Mouse (Mus musculus): ENCODE data around the gene Pou6f1.
"Not testable (repeated sequence)": the region's sequence is repeated elsewhere in the genome, so short reads cannot be mapped to it uniquely, and the experiment has no call there.

The Pou6f1 gene

DNA sequence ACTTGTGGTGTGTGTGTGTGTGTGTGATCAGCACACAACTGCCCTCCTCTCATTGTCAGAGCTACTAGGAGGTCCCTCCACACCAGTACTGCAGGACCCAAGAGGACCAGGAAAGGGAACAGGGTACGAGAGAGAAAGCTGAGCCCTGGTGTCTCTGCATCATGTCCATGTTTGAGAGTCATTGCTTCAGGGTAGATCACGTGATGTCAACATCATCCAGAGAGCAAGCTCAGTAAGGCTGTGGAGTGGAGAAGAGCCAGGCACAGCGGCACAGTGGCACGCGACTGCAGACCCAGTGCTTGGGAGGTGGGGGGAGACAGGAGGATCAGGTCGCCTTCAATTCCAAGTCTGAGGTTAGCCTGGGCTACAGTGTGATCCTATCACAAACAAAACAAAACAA lies 23.4 kb downstream of the Pou6f1 start:
- no peak for DNase-seq (ENCODE audit: low spot score)

DNA sequence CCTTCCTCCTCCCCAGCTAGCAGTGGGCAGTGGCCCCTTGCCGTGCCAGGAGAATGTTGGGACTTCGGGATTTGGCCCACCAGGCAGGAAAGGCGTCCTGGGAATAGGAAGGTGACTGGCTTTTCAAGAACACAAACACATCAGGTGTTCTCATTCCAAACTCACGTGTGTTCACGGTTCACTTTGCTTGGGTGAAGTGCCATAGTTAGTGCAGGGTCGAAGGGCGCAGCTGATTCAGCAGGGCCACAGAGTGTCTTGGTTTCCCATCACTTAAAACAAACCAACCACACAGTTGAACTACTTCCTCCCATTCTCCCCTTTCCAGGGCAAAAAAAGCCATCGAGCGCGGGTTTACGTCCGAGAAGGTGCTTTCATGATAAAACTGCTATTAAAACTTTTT lies 24.4 kb downstream of the Pou6f1 start:
- DNase-seq (ENCODE audit: low spot score) = peak; percentile 18

DNA sequence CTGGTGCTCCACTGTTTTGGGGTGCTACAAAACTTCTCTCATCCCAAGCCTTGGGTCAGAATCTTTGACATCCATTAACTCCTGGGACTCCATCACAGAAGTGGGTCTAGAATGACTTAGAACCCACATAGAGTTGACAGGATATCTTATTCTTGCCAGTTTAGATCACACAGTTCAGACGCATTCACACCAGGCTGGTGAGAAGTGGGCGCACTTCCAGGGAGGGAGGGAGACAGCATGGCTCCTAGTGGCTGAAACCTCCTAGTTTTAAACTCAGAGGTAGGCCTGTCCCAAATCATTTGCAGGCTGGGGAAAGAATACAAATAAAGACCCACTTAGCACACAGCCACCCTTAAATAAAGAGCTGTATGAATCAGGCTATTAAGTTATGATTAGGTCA lies 25.4 kb downstream of the Pou6f1 start:
- no peak for DNase-seq (ENCODE audit: low spot score)

DNA sequence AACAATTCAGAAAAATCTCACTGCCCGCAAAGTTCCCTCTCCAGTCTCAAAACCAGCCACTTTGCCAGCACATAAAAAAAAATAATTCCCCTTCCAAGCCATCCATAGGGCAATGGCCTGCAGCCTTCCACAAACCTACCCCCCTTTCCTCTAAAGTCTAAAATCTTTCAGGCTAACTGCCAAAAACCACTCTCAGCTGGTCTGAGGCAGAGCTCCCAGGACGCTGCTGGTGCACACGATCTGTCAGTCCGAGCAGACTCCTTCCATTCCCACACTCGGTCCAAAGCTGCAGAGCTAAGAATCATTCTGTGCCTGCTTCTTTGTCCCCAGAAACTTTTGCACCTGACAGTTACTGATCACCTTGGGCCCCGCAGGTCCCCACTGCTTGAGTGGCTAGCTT lies 25.8 kb downstream of the Pou6f1 start:
- no peak for DNase-seq (ENCODE audit: low spot score)

DNA sequence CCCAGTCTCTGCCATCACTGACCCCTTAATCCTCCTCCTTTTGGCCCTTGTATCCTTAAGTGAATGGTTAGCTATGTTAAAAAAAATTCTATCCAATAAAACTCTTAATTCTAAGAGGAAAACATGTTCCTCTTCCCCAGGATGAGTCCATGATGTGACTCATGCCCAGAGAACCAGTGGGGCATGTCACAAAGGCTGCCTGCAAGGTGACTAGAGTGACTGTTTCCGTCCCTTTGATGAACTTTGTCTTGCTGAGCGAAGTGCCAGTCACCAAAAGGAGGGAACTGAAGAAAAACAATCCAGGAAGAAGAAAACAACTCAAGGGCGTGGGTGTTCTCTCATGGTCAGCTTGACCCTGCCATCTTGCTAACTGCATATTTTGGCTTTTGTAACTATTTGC lies 30.5 kb downstream of the Pou6f1 start:
- no peak for DNase-seq (ENCODE audit: low spot score)

DNA sequence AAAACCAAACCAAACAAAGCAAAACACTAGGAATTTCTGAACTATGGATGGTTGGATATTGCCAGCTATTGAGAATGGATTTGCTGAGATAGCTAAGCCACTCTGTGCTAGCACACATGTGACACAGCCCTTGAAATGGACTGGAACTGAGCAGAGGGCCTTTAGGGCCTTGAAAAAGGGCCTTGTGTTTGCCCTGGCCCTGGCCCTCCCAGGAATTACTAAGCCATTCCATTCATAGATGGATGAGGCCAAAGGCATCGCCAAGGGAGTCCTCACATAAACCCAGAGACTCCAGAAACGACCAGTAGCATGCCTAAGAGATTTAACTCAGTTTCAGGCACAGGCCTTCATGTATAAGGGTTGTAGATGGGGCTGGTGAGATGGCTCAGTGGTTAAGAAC lies 33.3 kb downstream of the Pou6f1 start:
- no peak for DNase-seq (ENCODE audit: low spot score)

DNA sequence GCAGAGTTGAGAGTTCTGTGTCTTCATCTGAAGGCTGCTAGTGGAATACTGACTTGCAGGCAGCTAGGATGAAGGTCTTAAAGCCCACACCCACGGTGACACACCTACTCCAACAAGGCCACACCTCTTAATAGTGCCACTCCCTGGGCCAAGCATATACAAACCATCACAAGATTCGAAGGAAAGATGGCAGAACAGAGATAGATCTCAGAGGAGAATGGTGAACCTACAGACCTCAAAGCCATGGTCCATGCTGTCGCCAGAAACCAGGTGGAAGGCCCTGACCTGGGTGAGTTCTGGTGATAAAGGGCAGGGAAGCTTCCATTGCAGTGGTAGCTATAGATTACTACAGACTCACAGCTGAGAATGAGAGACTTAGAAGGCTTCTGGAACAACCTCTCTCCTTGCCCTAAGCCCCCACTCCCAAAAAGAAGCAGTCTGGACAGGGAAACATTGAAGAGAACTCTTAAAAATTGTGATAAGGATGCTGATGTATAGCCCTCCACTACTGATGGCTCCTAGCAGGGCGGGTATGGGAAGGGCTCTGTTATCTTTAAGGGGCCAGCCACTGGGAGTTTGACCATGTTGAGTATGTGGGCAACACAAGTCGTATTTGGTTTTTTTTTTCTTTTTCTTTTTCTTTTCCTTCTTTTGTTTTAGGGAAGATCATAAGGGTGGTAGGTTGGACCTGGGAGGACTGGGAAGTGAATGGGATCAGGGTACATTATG lies 41.9 kb downstream of the Pou6f1 start:
- DNase-seq (ENCODE audit: low spot score) = no peak

DNA sequence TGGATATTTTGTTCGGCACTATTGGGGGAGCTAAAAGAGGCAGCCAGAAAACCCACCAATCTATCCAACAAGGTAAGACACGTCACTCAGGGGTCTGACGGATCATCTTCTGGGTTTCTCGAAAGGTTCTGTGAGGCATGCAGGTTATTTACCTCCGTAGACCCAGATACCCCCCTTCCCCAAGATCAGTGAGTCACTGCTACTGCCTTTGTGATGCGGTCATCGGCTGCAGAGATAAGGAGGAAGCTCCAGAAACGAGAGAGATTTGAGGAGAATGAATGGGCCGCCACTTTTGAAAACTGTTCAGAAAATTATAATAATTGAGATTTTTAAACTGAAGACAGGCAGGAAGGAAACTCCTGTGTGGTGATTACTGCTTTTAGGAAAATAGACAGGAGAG lies 43.4 kb downstream of the Pou6f1 start:
- no peak for DNase-seq (ENCODE audit: low spot score)

DNA sequence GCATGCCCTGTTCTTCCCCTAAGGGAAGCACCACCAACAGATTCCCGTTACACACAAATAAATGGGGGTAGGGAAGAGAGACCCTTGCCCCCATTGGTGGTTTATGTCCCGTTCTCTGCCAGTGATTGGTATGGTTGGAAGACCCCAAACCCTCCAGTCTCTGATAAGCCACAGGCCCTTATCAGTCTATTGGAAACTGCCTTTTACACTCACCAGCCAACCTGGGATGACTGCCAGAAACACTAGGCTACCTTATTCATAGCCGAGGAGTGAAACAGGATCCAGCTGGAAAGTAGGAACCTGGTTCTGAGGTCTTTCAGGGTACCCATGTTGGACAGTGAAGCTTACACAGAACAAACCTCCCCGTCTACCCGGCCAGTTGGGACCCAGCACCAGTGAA lies 43.8 kb downstream of the Pou6f1 start:
- DNase-seq (ENCODE audit: low spot score) = no peak

DNA sequence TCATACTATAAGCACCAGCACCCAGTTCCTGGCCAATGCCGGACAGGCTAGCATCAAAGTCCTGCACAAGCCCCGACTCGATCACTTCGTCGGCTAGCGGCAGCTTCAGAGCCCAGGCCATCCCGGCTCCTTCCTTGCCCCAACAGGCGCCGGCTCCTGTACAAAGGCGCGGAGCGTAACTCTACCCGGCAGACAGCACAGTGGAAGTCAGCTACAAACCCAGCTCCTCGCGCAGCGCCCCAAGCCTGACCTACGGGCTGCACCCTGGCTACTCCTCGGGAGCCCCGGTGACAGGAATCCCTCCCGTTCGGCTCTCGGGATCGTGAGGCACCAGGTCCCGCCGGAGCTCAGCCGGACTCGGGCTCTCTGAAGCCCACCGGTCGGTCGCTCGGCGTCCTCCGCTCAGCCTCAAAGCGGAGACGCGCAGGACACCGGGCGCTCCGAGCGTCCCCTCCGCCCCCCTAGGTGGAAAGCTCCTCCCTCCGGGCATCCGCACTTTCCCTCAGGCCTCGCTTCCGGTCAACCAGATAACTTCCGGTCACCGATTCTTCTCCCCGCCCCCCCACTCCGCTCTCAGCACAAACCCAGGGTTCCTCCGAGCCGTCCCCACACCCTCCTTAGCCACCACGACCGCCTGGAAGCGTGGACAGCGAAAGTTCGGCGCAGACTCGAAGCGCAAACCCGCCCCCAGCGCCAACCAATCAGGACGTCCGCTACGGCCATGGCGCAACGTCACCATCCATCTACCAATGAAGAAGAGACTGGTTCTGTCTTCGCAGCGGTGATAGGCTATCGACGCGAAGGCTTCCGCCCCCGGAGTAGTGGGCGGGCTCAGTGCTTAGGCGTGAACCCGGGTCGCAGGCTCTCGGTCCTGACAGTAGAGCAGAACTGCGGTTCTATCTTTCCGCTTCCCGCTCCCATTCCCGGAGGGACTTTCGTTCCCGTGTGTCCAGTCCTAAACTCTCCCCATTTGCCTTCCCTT lies 48.2 kb downstream of the Pou6f1 start, which contains the start of gene Tfcp2:
Gene Tfcp2 (minus strand): TSS at position 683 of the 982 bp plus-strand sequence.
- DNase-seq (ENCODE audit: low spot score) = peak; percentile 99

DNA sequence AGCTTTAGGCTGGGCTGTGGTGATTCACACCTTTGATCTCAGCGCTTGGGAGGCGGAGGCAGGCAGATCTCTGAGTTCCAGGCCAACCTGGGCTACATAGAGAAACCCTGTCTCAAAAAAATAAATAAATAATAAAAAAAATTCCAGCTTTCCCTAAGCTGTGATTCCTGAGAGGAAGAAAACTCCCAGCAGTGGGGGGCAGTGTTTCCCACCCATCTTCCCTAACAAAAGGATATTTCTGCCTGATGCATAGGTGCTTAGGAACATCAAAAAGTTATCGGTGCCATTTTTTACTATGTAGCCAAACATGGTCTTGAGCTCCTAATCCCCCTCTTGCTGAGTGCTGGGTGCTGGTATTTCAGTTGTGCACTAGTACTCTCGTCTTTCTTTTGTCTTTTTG lies 49.5 kb downstream of the Pou6f1 start:
- DNase-seq (ENCODE audit: low spot score) = no peak

DNA sequence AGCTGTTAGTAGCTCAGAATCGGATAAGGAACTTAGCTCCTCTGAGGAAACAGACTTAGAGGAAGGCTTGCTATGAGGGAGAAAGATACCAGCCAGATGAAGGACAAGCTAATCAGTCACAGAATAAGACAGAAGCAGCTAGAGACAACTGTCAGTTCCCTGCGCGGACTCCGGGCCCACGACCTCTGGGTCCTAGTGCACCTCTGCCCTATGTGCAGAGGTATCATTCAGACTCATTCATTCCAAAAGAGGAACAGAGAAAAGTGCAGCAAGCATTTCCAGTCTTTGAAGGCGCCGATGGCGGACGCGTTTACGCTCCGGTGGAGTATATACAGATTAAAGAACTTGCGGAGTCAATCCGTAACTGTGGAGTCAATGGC lies 56.1 kb downstream of the Pou6f1 start:
- DNase-seq (ENCODE audit: low spot score) = not testable (repeated sequence)

DNA sequence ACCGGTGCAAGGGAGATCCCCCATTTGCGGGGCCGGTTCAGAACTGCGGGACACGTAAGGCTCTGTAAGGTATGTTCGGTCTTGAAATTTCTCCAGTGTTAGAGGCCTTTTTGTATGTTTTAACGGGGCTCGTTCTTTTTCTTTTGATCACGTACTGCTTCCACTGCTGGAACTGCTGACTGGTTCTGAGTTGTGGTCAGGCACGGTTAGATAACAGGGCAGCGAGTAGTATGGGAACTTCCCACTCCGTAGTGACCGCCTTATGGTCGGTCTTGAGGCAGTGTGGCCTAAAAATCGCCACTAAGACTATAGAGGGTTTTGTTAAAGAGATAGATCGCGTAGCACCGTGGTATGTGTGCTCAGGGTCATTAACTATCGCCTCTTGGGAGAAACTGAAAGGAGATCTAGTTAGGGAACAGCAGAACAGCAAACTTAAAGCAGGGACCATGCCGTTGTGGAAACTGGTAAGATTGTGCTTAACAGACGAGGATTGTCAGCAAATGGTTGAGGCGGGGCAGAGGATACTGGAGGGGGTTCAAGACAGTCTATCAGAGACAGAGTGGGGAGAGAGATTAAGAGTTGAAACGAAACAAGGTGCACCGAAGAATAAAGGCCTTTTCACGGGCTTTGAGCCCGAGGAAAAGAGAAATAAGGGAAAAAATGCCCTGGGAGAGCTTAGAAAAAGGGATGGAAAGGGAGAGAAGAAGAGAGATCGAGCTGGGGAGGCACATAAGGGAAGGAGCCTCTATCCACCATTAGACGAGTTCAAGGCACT lies 56.7 kb downstream of the Pou6f1 start:
- DNase-seq (ENCODE audit: low spot score) = not testable (repeated sequence)

DNA sequence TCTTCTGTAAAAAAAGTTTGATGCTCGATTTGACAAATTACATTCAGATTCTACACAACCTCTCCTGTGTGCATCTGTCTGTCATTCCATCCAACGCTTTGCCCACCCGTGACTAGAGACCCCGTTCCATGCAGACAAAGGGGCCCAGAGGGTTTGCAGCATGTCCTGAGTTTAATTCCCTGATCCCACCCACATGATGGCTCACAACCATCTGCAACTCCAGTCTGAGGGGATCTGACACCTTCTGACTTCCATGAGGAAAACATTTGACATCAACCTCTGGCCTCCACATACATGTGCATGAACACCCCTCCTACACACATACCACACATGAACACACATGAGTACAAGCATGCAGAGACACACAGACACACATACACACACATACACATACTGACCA lies 58.4 kb downstream of the Pou6f1 start:
- DNase-seq (ENCODE audit: low spot score) = no peak

DNA sequence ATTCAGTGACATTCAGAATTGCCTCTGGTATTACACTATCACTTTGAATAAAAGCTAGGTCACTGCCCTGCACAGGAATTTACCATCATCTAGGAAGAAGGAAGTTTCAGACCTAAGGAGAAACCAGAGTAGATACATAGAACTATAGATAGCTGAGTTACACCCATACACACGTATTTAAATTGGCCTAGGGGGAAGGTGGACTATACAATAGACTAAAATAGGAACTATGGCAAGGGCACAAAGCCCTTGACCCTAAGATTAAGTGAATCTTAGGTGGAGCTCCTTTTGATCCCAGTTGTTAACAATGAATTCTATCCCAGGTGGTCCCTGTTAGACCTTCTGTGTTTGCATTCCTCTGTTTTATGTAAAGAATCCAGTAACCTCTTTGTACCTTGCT lies 58.8 kb downstream of the Pou6f1 start:
- DNase-seq (ENCODE audit: low spot score) = not testable (repeated sequence)

DNA sequence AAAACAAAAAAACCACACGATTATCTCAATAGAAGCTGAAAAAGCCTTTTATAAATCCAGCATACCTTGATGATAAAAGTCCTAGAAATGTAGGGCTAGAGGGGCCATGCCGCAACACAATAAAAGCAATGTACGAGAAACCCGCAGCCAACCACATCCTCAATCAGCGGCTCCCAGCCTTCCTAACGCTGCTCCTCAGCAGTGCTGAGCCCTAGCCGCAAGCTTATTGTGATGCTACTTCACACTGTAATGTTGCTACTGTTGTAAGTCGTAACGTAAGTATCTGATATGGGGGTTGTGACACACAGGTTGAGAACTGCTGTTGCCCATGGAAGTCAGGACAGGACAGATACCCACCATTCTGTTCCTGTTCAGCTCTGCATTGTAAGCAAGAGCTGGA lies 60.4 kb downstream of the Pou6f1 start:
- DNase-seq (ENCODE audit: low spot score) = no peak

DNA sequence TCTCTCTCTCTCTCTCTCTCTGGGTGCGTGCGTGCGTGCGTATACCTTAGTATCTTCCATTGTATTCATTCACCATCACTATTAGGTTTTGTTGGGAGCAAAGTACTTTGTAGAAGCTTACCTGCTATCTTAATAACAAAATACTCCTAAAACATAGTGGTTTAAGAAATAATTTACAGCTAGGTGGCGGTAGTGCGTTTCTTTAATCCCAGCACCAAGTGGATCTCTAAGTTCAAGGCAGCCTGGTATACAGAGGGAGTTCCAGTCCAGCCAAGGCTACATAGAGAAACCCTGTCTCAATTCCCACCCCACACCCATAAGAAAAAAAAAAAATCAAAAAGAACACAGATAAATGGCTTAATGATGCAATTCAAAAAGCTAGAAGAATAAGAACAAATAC lies 61.9 kb downstream of the Pou6f1 start:
- DNase-seq (ENCODE audit: low spot score) = no peak

DNA sequence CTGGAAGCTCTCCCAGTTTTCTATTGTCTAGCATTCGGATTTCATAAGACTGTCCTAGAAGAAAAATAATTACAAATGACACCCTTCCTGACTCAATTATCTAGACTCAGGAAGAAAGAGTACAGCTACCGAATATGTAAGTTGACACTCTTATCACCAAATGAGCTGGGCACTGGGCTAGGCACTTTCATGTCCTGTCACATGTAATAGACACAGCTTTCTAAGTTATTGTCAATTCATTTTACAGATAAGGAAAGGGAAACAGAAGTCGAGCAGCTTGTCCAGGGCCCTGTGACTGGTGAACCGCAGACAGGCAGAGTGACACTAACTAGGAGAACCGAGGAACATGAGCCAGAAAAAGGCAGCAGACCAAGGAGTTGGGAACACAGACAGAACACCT lies 71.9 kb downstream of the Pou6f1 start:
- DNase-seq (ENCODE audit: low spot score) = no peak

DNA sequence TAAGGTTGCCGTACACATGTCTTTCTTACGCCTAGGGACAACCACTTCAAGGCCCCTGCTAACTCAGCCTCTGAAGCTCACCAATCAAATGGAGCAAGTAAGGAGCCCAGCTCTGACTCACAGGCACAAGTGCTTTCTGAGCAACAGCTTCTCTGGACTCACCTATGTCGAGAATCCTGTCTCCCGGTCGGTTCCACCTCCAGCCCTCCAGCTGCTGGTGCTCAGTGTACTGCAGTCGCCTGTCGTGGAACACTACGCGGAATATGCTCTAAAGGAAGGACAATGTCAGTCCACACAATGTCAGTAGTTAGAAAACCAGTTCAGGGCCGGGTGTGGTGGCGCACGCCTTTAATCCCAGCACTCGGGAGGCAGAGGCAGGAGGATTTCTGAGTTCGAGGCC lies 74.4 kb downstream of the Pou6f1 start:
- no peak for DNase-seq (ENCODE audit: low spot score)
